Mouse (Mus musculus) right cerebral cortex, postnatal 25 days (tissue): ENCODE results near the gene Pkib.
A peak's percentile ranks its signal among the peaks of the same experiment; 100 is the strongest.

Experiments
- DNase-seq: peaks from one replicate; pipeline ENCODE4 v3.0.0; 2022

Pkib gene

GRCm38 (mm10) chr10:57741351-57741750, 109.6 kb downstream of the Pkib start:
- DNase-seq: no peak

- no peak for DNase-seq
These were observed 111.3 kb downstream of the Pkib start for GRCm38 (mm10) chr10:57743045-57743444.

GRCm38 (mm10) chr10:57743606-57744016, 111.8 kb downstream of the Pkib start:
- DNase-seq: peak; percentile 41

- DNase-seq: no peak
These were observed 112.5 kb downstream of the Pkib start for GRCm38 (mm10) chr10:57744128-57744765.

- no peak for DNase-seq
These were observed 113.7 kb downstream of the Pkib start for GRCm38 (mm10) chr10:57745452-57745851.

- DNase-seq: no peak
These were observed 115.3 kb downstream of the Pkib start for GRCm38 (mm10) chr10:57747127-57747526.

- no peak for DNase-seq
These were observed 121.6 kb downstream of the Pkib start for GRCm38 (mm10) chr10:57753343-57753742.

GRCm38 (mm10) chr10:57755201-57755736, 123.5 kb downstream of the Pkib start:
- no peak for DNase-seq

- no peak for DNase-seq
These were observed 127.2 kb downstream of the Pkib start for GRCm38 (mm10) chr10:57758999-57759398.

- no peak for DNase-seq
These were observed 128.9 kb downstream of the Pkib start for GRCm38 (mm10) chr10:57760694-57761093.

GRCm38 (mm10) chr10:57763044-57763443, 131.3 kb downstream of the Pkib start:
- DNase-seq: no peak

GRCm38 (mm10) chr10:57783289-57784130, 151.7 kb downstream of the Pkib start:
- DNase-seq: peak; percentile 43

- peak; percentile 66 for DNase-seq
These were observed 152.5 kb downstream of the Pkib start for GRCm38 (mm10) chr10:57784131-57784875.

- DNase-seq: no peak
These were observed 153.0 kb downstream of the Pkib start, which contains the start of gene Fabp7 for GRCm38 (mm10) chr10:57784876-57785150. TSS of gene Fabp7 (plus strand) at chr10:57784881.

GRCm38 (mm10) chr10:57785552-57785951, 153.8 kb downstream of the Pkib start:
- no peak for DNase-seq
